In the genomic region with DNA sequence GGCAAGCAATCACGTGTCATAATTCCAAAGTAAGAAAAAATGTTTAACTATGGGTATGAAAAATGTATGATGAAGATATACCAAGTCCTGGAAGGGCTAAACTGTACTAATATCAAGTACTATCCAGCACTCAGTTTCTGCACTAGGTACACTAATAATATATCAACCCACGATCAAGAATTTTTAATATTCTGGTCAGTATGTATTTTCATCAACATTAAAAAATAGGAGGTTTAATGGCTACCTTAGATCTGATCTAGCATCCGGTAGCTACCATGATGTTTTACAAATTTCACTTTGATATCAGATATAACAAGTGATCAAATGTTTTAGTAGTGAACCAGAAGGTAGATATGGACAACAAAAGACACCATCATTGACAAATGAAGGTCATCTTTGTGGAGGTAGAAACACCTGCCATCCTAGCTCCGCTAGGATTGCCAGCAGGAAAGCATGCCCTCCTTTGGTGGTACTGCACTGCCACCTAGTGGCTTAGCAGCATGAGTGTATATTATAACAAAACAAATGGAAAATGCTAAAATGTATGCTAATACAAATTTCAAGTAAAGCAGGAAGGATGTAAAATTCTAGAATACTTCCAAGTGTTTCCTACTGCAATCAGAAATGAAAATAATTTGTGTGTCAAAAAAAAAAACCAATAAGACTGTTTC, we compare ENCODE assay signal across 8 mouse cellular contexts. TPM values are rescaled to one million over a fixed set of nuclear protein-coding genes. Genes with fewer than 3 reads are reported as not detected.
DNase-seq lines count a peak whose midpoint lies in the region; ATAC-seq and TF ChIP-seq lines count a peak whose summit lies in the region.

No protein-coding gene starts in this region.

- H3K4me3 ChIP-seq in forebrain, embryonic 10.5 days = no peak overlapping the region
- no peak overlapping the region for H3K4me3 ChIP-seq in forebrain, embryonic 12.5 days (replicated peaks)
- no peak overlapping the region for H3K4me3 ChIP-seq in E14TG2a.4 (replicated peaks; ENCODE audit: low read length)
- H3K4me3 ChIP-seq in forebrain, embryonic 11.5 days (ENCODE audit: low read depth, low read length) = no peak overlapping the region

- H3K4me1 ChIP-seq in forebrain, embryonic 10.5 days = peaks cover 2% of the 10 kb centered on the region; the same call in 1 of the 2 replicates
- no peaks in the 10 kb centered on the region for H3K4me1 ChIP-seq in forebrain, embryonic 12.5 days
- no peaks in the 10 kb centered on the region for H3K4me1 ChIP-seq in E14TG2a.4 (replicated peaks; ENCODE audit: low read depth, low read length)
- no peaks in the 10 kb centered on the region for H3K4me1 ChIP-seq in forebrain, embryonic 11.5 days (replicated peaks; ENCODE audit: control insufficient read depth, insufficient read depth, low read length)

- no peaks in the 10 kb centered on the region for H3K36me3 ChIP-seq in forebrain, embryonic 10.5 days (replicated peaks)
- no peaks in the 10 kb centered on the region for H3K36me3 ChIP-seq in forebrain, embryonic 12.5 days (replicated peaks)
- H3K36me3 ChIP-seq in E14TG2a.4 (ENCODE audit: insufficient read depth, low read length) = no peaks in the 10 kb centered on the region
- H3K36me3 ChIP-seq in forebrain, embryonic 11.5 days (ENCODE audit: control insufficient read depth, insufficient read depth, low read length) = no peaks in the 10 kb centered on the region

- no peaks in the 10 kb centered on the region for H3K9me3 ChIP-seq in forebrain, embryonic 10.5 days
- H3K9me3 ChIP-seq in forebrain, embryonic 12.5 days = no peaks in the 10 kb centered on the region
- no peaks in the 10 kb centered on the region for H3K9me3 ChIP-seq in E14TG2a.4 (ENCODE audit: low read length)
- no peaks in the 10 kb centered on the region for H3K9me3 ChIP-seq in forebrain, embryonic 11.5 days (ENCODE audit: control insufficient read depth, low read length)

- no peak overlapping the region for H3K4me2 ChIP-seq in forebrain, embryonic 12.5 days
- H3K4me2 ChIP-seq in forebrain, embryonic 11.5 days (ENCODE audit: low read depth, low read length, severe bottlenecking) = no peak overlapping the region

- ATAC-seq in forebrain, embryonic 12.5 days (ENCODE audit: low FRiP score) = no peak
- ATAC-seq in forebrain, embryonic 11.5 days (replicated peaks; ENCODE audit: low FRiP score) = peak; percentile 72; the same call in 1 of the 2 replicates
- ATAC-seq in inflammation-experienced regulatory T-cells, adult 6 months = peak; percentile 71

- TF ChIP-seq CTCF in E14TG2a.4 (conservative IDR thresholded peaks at IDR 0.05; ENCODE audit: low read length) = peak; percentile 67

- H3K27me3 ChIP-seq in forebrain, embryonic 10.5 days (ENCODE audit: poor library complexity, severe bottlenecking) = no peaks in the 10 kb centered on the region
- H3K27me3 ChIP-seq in forebrain, embryonic 12.5 days = no peaks in the 10 kb centered on the region
- no peaks in the 10 kb centered on the region for H3K27me3 ChIP-seq in E14TG2a.4 (ENCODE audit: insufficient read depth, low read length)
- no peaks in the 10 kb centered on the region for H3K27me3 ChIP-seq in forebrain, embryonic 11.5 days (ENCODE audit: control insufficient read depth, insufficient read depth, low read length)

- no peak overlapping the region for H3K9ac ChIP-seq in forebrain, embryonic 12.5 days
- no peak overlapping the region for H3K9ac ChIP-seq in forebrain, embryonic 11.5 days (ENCODE audit: low read length)

- WGBS in forebrain, embryonic 10.5 days = 53% methylated on average over 4 of the region's 4 CpGs
- WGBS in forebrain, embryonic 12.5 days = 46% methylated on average over 4 of the region's 4 CpGs
- 48% methylated on average over 4 of the region's 4 CpGs for WGBS in forebrain, embryonic 11.5 days

- DNase-seq in forebrain, embryonic 10.5 days (ENCODE audit: extremely low spot score, low spot score) = peak; percentile 38
- DNase-seq in brain, embryonic 18.5 days (ENCODE audit: low read depth, low spot score) = peak; percentile 45
- DNase-seq in forebrain, embryonic 11.5 days (ENCODE audit: low spot score) = peak; percentile 75
- DNase-seq in lung, postnatal 14 days = peak; percentile 65
- peak; percentile 41 to 73 for DNase-seq in right cerebral cortex, adult 2 months (ENCODE audit: low spot score in 2 of 2)

- no peak overlapping the region for H3K27ac ChIP-seq in forebrain, embryonic 10.5 days
- H3K27ac ChIP-seq in forebrain, embryonic 12.5 days = no peak overlapping the region
- no peak overlapping the region for H3K27ac ChIP-seq in forebrain, embryonic 11.5 days (ENCODE audit: low read depth, low read length)

RNA-seq across cellular contexts. Expression of gene Gm527, which starts 20.5 kb away (rescaled TPM):
- polyA plus RNA-seq in forebrain, embryonic 10.5 days (2016; fragmentation: Nextera tagmentation; extraction: Ambion mirVana) = 1.1 and 1.4 TPM in 2 replicates
- polyA plus RNA-seq in forebrain, embryonic 12.5 days (2016; fragmentation: Nextera tagmentation; extraction: Ambion mirVana) = 2.7 and 3.4 TPM in 2 replicates
- polyA plus RNA-seq in forebrain, embryonic 11.5 days (2014; fragmentation: Nextera tagmentation; extraction: Ambion mirVana) = 2.3 TPM in 2 replicates
- 1 to 10 TPM in 2 of 3 experiments, not detected in 1; 1.3 to 2.8 TPM for polyA plus RNA-seq in inflammation-experienced regulatory T-cells, adult 6 months (2017; shearing (Covaris generic))
